Mouse (Mus musculus) G1E (cell line): ENCODE data around the gene Camta1.

Experiments used
- CTCF ChIP-seq: IDR thresholded peaks from 2 replicates; pipeline ENCODE4 v1.5.1; 2012; ENCODE audit warnings: low read depth, low read length, inconsistent platforms, mixed read lengths
- GATA1 ChIP-seq: IDR thresholded peaks from 2 replicates; pipeline ENCODE4 v1.6.1; 2012; ENCODE audit warnings: borderline replicate concordance, low read length, inconsistent platforms, mixed read lengths
- GATA2 ChIP-seq: IDR thresholded peaks from 2 replicates; pipeline ENCODE4 v1.6.1; 2012; ENCODE audit warnings: low read depth, low read length, inconsistent platforms, borderline replicate concordance

GRCm38 (mm10) chr4:151860441-151861331 is 990 bp downstream of the Camta1 start:
- TF ChIP-seq CTCF (no peak), GATA2 (no peak), GATA1 (no peak)
